Mouse (Mus musculus) MEL (cell line): ENCODE results near the gene Bahcc1.

ENCODE experiments used
- CTCF ChIP-seq, 3 experiments: IDR thresholded peaks in 2 of 3; conservative IDR thresholded peaks in 1 of 3; 2 replicates each; pipeline ENCODE4 v1.5.1; 2011 to 2012; ENCODE audit warnings: low read length in 3 of 3, low read depth in 2 of 3, mild to moderate bottlenecking in 2 of 3, improper control_type of control experiment in 1 of 3, inconsistent platforms in 1 of 3, mixed read lengths in 1 of 3, moderate library complexity in 1 of 3; ENCODE audit not compliant: control insufficient read depth in 1 of 3, insufficient read depth in 1 of 3, poor library complexity in 1 of 3, severe bottlenecking in 1 of 3
- MAX ChIP-seq: IDR thresholded peaks from 2 replicates; pipeline ENCODE4 v1.6.1; 2011; ENCODE audit warnings: low read length, improper control_type of control experiment
- MYC ChIP-seq: IDR thresholded peaks from 2 replicates; pipeline ENCODE4 v1.6.1; 2011; ENCODE audit warnings: low read depth, mild to moderate bottlenecking, low read length, improper control_type of control experiment, moderate library complexity
- NELFE ChIP-seq: IDR thresholded peaks from 2 replicates; pipeline ENCODE4 v1.6.1; 2011; ENCODE audit warnings: low read depth, low read length, improper control_type of control experiment
- NRF1 ChIP-seq: IDR thresholded peaks from 2 replicates; pipeline ENCODE4 v1.6.1; 2014; ENCODE audit warnings: low read depth, mild to moderate bottlenecking, inconsistent platforms, low read length, improper control_type of control experiment, moderate library complexity; ENCODE audit not compliant: poor library complexity, insufficient read depth, severe bottlenecking
- POLR2A ChIP-seq, 2 experiments: IDR thresholded peaks; 2 replicates each; pipeline ENCODE4 v1.6.1; 2011 to 2012; ENCODE audit warnings: low read length in 2 of 2, mild to moderate bottlenecking in 2 of 2, control low read depth in 1 of 2, improper control_type of control experiment in 1 of 2, low read depth in 1 of 2, moderate library complexity in 1 of 2; ENCODE audit not compliant: control insufficient read depth in 1 of 2, insufficient read depth in 1 of 2, poor library complexity in 1 of 2
- POLR2AphosphoS5 ChIP-seq: IDR thresholded peaks from 2 replicates; pipeline ENCODE4 v1.6.1; 2012; ENCODE audit warnings: low read depth, borderline replicate concordance, mild to moderate bottlenecking, inconsistent platforms, low read length, moderate library complexity, mixed read lengths
- RAD21 ChIP-seq: IDR thresholded peaks from 2 replicates; pipeline ENCODE4 v1.6.1; 2011; ENCODE audit warnings: mild to moderate bottlenecking, low read depth, low read length, improper control_type of control experiment
- SMC3 ChIP-seq: IDR thresholded peaks from 2 replicates; pipeline ENCODE4 v1.6.1; 2011; ENCODE audit warnings: low read depth, low read length, improper control_type of control experiment
- TAL1 ChIP-seq: IDR thresholded peaks from 2 replicates; pipeline ENCODE4 v1.6.1; 2012; ENCODE audit warnings: mild to moderate bottlenecking, inconsistent platforms, low read length, moderate library complexity, mixed read lengths
- UBTF ChIP-seq: IDR thresholded peaks from 2 replicates; pipeline ENCODE4 v1.6.1; 2012; ENCODE audit warnings: low read depth, mild to moderate bottlenecking, inconsistent platforms, low read length, improper control_type of control experiment, moderate library complexity, borderline replicate concordance; ENCODE audit not compliant: insufficient read depth
- USF1 ChIP-seq: IDR thresholded peaks from 2 replicates; pipeline ENCODE4 v1.6.1; 2014; ENCODE audit warnings: low read depth, mild to moderate bottlenecking, inconsistent platforms, low read length, improper control_type of control experiment, moderate library complexity
- ZC3H11A ChIP-seq: IDR thresholded peaks from 2 replicates; pipeline ENCODE4 v1.6.1; 2012; ENCODE audit warnings: low read depth, mild to moderate bottlenecking, inconsistent platforms, low read length, improper control_type of control experiment

- TF ChIP-seq CTCF (IDR thresholded peaks at IDR 0.05 in 2 of 3, conservative IDR thresholded peaks at IDR 0.05 in 1 of 3; ENCODE audit: control insufficient read depth in 1 of 3, insufficient read depth in 1 of 3, low read depth in 2 of 3, low read length in 3 of 3, poor library complexity in 1 of 3, severe bottlenecking in 1 of 3), result no peak
- TF ChIP-seq POLR2A (IDR thresholded peaks at IDR 0.05; ENCODE audit: control insufficient read depth in 1 of 2, insufficient read depth in 1 of 2, low read depth in 1 of 2, low read length in 2 of 2, poor library complexity in 1 of 2), result peak; percentile 76 to 79; a peak in 2 of 4 replicates
- TF ChIP-seq POLR2AphosphoS5, result no peak
- peak; percentile 72 for TF ChIP-seq MAX
- TF ChIP-seq MYC, result no peak
- TF ChIP-seq NELFE, result peak; percentile 66
- no peak for TF ChIP-seq RAD21
- TF ChIP-seq TAL1, result no peak
- TF ChIP-seq UBTF, result no peak
- TF ChIP-seq SMC3, result no peak; the same call in 1 of the 2 replicates
- peak; percentile 86 for TF ChIP-seq USF1
- 0 out of 2 replicates have a peak, but pooled peaks have one; percentile 40 for TF ChIP-seq NRF1
- TF ChIP-seq ZC3H11A, result no peak
Observed at GRCm38 (mm10) chr11:120310813-120311312, 78.1 kb downstream of the Bahcc1 start.
